Mouse (Mus musculus): Measurements from ENCODE around the gene Ubtf.

Gene Ubtf

DNA sequence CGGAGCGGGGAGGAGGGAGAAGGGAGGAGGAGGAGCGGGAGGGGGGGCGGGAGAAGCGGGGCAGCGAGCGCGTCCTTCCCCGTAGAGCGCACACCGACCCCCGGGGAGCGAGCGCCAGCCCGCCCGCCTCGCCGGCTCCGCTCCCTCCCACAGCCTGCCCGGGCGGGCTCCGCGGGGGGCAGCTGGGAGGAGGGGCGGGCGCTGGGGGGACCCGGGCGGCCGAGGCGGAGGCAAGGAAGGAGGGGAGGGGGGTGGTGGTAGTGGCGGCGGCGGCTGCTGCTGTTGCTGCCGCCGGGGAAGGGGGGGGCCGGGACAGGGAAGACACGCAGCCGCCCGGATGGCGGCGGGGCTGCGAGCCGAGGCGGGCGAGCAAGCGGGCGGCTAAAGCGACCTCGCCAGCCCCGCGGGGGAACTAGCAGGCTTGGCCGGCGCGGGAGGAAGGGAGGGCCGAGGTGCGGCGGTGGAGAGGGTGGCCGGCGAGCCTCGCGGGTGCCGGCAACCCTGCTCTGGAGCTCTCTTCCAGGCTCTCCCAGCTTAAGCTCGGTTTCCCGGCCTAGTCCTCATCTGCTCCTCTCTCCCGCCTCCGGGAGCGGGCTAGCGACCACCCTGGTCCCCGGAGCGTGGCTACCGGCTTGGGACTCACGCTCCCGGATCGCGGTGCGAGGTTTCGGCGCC is 1.5 kb downstream of the Ubtf start:
- in situ Hi-C loops (cut with MboI): no loop called here

DNA sequence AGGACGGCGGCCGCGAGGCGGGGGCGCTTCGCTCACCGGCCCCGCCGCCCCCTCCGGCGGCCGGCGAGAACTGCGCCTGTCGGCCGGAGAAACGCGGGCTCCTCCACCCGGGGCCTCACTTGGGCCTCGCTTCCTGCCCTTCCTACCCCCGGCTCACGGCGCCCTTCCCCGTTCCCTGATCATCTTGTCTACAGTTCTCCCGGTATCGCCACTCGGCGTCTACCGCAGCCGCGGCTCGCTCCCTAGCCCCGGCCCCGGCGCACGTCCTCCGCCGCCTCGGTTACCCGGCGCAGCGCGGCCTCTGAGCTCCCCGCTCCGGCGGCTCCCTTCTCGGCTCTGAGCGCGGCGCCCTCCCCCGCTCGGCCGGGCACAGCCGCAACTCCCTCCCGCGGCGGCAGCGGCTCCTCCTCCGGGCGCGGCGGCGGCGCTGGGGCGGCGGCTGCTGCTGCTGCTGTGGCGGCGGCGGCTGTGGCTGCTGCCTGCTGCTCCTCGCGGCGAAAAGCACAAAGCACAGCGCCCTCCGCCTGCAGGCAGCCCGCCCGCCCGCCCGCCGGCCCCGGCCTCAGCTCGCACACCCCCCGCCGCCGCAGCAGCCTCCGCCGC is 2.1 kb downstream of the Ubtf start:
- in situ Hi-C loops (cut with MboI): no loop called here

DNA sequence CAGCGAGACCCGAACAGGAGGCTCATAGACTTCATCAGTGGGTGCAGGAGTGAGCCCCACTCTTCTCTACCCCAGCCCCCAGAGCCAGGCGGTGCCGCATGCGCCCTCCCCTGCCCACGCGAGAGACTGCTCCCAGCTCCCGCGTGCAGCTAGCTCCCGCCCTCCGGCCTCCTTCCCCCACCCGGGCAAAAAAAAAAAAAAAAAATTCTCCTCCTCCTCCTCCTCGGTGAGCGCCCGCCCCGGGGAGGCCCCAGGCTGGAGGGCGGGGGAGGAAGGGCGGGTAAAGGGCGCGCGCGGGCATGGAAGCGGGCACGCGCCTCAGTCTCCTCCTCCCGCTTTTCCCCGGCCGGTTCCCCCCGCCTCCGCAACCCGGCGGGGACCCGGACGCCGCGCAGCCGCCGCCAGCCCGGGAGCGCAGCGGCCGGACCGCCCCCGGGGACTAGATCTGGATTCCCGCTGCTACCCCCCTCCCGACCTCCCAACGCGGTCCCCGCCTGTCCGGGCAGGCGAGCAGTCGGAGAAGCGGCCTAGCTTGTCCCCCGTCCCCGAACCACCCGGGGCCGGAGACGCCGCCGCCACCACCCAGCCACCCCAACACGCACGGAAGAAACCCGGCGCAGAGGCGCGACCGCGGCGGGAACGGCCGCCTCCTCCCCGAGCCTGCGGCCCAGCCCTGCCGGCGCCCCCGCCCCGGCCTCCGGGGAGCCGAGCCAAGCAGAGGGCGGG is 2.8 kb downstream of the Ubtf start:
- in situ Hi-C loops (cut with MboI): no loop called here

DNA sequence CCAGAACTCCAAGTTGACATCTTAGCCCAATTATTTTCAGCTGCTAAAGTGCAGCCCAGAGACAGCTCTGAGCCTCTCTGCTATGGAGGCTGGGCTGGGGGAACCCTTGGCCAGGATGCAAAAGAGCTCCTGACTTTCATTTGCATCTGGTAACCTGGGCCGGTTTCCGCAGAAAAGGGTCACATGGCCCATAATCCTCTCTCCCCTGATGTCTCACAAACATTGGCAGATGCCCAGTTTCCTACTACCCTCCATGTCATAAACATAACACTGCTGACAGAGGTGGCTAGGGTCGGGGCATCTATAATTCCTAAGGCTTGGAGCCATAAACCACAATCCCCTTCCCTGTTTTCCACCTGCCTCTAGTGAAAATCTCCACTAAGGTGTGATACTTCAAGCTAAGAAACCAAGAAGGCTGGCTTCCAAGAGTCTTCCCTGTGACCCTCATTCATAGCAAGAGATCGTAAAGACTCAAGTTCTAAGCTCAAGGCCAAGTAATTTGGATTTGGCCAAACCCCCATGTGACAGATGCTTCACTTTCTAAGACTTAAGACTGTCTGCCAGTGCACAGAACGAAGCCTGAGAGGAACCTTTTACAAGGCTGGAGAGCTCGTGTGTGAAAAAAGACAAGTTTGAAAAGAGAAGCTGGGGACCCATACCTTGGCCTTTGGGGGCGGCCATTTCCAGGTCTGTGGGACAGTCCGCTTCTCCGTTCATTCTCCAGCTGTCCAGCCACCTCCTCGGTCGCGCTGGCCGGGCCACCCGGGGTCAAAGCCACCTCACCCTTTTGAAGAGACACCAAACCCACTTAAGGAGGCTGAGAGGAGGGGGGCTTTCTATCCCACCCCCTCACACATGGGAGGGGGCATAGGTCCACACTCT is 3.6 kb downstream of the Ubtf start:
- in situ Hi-C loops (cut with MboI): no loop called here

DNA sequence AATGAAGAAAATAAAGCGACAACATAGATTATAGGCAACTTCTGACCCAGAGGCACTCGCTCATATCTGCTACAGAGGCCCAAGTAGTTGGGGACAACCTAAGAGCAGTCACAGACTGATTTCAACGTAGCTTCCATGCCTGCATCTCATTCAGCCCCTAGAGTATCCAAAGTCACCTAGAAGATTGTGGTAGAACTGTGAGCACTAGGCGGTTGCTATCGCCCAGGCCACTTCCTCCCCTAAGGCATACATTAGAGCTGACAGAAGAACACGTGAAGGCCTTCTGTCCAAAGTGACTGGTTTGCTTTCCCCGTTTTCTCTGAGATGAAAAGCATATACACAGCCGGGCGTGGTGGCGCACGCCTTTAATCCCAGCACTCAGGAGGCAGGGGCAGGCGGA is 5.2 kb downstream of the Ubtf start:
- in situ Hi-C loops (cut with MboI): no loop called here

DNA sequence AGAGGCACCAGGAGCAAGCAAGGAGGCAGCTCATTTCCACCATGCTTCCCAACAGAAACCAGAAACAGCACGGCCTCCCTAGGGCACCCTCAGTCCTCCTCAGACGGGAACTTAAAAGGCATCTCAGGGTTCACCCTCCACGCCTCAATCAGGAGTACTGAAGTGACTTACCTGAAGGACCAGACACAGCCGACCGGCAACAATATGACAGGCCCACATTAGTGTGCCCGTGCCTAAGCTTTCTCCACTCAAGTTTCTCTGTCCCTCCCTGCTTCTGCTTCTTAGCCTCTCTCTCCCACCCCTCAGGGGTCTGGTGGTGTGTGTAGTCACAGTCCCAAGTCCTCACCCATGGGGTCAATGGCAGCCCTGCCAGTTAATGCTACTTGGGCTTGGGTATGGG is 7.0 kb downstream of the Ubtf start:
- in situ Hi-C loops (cut with MboI): no loop called here

DNA sequence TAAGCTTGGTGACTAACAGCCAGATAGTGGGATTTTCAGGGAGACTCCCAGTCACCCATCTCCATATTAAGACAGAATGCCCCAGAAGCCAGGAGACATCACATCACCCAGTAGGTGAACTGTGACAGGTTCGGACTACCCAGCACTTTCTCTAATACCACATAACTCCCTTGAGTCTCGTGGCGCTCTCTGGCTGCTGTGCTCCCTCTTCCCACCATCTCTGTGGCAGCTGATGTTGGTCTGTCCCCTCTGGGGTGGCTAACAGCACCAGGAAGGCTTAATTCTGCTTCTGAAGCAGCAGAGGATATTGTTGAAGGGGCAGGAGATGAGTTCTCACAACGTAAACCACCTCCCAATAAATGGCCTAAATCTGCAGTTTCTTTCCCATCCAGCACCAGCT is 7.6 kb downstream of the Ubtf start:
- in situ Hi-C loops (cut with MboI): no loop called here

DNA sequence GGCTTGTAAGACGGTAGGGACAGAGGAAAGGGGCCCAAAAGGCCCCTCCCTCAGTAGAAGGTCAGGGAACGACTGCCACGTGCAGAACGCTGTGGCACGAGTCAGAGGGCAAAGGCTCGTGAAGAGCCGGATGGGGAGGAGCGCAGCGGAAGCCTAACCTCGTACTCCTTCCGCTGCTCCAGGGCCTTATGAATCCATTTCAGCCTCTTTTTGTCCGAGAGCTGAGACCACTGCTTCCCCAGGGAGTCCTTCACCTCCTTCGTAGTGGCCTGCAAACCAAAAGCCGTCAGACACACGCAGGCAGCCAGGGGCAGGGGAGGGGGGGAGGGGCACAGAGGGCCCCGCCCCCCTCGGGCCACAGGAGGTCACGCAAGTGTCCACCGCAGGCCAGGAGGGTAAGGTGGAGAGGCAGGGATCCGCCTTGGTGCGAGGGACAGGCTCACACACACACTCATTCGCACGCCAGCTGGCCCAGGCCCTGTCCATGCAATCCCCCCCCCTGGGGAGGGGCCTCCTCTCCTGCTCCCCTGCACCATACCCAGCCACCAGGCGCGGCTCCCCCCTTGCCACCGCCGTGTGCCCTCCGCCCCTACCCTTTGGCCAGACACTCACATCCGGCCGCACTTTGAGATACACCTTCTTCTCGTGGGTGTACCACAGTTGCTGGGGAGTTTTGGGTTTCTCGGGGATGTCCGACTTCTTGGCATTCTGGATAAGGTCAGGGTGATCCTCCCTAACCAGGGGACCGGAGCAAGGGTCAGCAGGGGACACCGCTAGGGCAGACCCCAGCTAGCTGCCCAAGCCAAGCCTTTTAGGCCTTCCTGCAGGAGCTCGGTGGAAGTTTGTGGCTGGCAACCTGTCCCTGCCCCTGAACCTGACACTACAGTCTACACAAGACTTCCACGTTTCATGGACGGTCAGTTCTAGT is 8.5 kb downstream of the Ubtf start:
- in situ Hi-C loops (cut with MboI): no loop called here

DNA sequence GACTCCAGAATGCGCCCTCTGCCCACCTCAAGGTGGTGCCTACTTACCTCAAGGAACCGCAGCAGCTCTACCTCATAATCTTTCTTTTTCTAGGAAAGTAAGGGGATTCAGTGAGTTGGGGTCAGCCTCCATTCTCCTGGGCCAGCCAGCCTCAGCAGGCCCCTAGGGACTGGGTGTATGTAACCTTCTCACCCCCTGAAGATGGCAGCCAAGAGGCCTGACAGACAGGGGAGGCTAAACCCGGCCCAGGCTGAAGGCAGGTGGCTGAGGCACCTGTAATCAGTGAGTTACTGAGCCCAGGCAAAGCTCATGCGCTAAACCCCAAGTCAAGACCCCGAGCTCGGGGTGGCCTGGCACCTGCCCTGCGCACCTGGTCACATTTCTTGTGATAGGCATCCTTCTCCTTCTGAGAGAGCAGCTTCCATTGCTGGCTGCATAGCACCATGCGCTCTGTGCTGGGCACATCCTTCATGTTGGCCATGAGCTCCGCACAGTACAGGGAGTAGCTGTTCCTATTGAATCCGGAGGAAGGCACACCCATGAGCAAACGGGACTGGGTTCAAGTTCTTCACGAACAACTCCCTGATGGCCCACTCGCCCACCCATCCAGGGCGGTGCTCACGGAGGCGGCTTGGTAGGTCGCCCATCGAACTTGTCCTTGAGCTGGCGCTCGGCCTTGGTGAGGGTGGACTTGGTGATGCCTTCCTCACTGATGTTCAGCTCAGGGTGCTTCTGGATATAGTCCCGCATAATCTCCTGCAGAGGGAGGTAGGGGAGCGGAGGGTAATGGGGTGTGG is 9.5 kb downstream of the Ubtf start:
- in situ Hi-C loops (cut with MboI): no loop called here

DNA sequence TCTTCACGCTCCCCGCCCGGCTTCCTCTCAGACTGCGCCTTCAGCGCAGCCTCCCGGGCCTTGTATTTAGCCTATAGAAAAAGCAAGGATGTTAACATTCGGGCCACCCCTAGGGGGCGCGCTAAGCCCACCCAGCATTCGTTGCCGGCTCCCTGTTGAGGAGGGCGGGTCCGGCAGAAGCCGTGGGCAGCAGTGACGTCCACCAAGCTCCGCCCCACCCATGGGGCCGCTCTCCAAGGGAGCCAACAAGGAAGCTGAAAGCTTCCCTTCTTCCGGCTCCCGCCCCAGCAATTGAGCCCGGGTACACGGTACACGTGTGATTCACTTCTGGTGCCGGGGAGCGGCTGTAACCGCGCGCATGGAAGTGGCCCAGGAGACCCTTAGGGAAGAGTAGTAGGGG is 10.6 kb downstream of the Ubtf start:
- in situ Hi-C loops (cut with MboI): no loop called here

DNA sequence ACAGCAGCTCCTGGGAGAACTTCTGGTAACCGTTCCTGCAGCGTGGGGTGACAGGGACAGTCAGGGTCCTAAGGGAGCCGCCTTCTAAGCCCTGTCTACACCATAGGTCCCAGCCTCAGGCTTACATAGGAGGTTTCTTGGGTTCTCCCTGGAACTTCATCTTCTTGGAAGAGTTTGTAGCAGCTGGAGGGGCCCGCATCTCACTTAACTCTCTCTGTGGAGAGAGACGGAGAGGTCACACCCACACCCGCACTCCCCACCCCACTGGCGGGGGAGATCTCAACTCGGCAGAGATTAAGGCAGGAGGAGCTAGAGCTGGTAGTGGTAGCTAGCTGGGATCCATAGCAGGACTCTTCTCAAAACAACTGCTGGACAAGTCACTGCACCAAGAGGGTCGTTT is 11.4 kb downstream of the Ubtf start:
- in situ Hi-C loops (cut with MboI): no loop called here

DNA sequence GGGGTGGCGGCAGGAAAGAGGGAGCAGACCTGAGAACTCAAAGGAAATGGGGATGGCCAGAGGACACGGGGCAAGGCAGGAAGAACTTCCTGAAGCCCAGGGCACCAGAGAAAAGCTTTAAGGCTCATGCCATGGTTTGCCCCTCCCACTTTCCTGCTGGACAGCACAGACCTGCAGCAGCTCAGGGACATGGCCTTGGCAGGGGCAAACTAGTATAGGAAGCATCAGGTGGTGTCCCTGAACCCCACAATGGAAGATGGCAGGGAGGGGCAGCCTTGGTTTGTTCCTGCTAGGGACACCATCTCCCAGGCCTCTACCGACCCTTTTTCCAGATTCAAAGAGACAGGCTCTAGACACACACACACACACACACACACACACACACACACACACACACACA is 14.2 kb downstream of the Ubtf start:
- in situ Hi-C loops (cut with MboI): no loop called here

DNA sequence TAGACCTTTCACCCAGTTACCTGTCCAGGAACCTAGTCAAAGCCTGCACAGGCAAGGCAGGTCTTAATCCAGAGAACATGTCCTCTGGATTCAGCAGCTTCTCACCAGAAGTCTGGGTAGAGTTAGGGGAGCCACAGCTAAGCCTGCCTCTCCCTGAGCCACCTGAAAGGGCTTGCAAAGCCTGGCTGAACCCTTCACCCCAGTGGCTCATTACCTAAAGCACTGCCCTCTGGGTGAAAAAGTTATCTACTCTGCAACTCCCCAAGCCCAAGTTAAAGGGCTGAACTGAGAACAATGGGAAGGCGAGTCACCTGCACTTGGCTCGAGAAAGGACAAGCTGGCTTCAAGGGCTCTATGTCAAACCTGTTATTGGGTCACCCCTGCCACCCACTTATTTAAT is 15.4 kb downstream of the Ubtf start:
- in situ Hi-C loops (cut with MboI): loop anchor here (5.0 kb wide), 1 partner anchor 128 kb away; the partner anchor contains the start of gene Grn

DNA sequence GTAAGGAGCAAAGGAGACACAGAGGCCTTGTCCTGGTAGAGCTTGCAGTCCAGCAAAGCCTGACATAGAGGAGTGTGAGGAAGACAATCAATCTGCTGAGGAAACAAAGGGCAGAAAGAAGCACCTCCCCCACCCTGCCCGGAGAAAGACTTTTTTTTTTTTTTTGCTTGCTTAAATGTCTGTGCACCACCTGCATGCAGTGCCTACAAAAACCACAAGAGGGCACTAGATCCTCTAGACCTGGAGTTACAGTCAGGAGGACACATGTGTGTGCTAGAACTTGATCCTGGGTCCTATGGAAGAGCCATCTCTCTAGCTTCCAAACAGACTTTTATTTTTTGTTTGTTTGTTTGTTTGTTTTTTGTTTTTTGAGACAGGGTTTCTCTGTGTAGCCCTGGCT is 19.7 kb downstream of the Ubtf start:
- in situ Hi-C loops (cut with MboI): loop anchor here (5.0 to 25.0 kb wide), 2 partner anchors 132 to 863 kb away; partner anchors contain the start of genes Grn, Ifi35, Ptges3l and Rpl27

DNA sequence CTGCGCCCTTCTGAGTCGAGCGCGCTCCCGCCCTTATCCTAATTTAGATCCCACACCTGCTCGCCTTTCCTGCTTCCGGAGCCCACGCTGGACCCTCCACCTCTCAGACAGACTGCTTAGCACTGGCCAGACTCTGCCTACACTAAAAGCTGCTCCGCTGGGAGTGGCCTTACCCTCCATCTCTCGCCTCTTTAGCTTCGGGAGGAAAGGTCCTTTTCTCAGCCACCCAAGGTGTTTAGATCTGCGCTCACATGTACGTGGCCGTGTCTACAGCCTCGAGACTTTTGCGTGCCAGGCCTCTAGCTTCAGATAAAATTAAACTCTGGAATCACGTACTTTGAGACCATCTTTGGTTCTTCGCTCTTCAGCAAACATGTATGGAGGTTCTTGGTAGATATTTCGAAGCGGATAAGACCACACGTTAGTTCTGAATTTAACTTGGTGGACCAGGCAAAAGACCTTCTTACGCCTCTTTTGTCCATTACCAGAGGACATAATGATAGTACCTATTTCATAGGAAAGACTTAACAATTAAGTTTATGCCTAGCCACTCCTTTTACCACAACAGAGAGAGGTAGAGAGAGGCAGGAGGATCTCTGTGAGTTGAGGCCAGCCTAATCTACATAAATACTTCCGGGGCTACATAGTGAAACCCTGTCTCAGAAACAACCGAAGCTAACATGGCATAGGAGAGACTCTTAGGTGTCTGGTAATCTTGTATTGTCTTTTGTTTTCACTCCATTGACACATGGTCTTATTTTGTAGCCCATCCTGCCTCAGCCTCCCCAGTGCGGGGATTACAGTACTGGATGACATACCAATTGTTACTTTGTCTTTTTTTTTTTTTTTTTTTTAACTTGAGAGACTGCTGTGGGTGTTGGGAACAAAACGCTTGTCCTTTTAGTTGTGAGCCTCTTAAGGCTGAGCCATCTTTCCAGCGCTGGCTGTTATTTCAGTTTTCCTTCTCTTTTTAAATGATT is 21.7 kb downstream of the Ubtf start:
- in situ Hi-C loops (cut with MboI): loop anchor here (25.0 kb wide), 1 partner anchor 861 kb away; the partner anchor contains the start of genes Ifi35, Ptges3l, Rpl27 and Rundc1

DNA sequence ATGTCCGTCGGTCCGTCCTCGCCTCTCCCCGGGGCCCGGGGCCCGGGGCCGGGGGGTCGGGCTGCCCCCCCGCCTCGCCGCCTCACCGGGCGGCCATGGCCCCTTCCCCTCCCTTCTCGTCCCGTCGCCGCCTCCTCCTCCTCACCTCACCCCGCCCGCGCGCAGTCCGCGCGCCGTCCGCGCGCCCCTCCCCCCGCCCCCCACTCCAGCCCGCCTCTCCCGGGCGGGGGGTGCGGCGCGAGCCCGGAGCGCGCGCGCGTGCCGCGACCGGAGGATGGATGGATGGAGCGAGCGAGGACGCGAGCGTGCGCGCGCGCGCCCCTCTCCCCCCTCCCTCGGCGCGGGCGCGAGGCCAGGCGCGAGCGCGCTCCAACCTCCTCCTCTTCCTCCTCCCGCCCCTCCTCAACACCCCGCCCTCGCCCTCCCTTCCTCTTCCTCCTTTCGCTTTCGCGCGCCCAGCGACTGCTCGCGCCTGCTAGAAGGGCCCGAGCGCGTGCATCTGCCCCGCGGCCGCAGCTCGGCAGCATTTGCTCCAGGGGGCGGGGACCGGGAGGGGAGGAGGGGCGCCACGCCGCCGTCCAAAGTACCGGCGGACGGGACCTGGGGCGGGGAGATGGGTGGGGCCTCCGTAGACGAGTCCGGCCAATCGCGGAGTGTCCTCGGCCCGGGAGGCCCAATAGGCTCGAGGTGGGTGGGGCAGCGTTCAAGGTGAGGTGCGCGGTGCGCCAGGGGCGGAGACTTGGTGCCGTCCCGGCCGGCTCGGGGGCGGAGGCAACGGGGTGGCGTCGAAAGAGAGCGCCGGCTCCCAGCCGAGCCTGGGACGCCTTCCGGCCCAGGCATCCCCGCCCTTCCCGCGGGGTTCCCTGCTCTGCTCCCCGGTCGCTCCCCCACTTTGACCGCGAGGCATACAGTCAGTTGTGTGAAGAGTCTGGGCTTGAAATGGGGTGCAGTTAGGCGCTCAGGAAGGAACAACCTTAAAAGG is 22.8 kb downstream of the Ubtf start, which contains the start of gene Atxn7l3:
TSS of gene Atxn7l3 (minus strand) at position 141 of the 982 bp plus-strand sequence.
- in situ Hi-C loops (cut with MboI): loop anchor here (25.0 kb wide), 1 partner anchor 859 kb away; the partner anchor contains the start of genes Ifi35, Ptges3l, Rpl27 and Rundc1
